Mouse (Mus musculus): ENCODE measurements at regions not wholly inside any gene's neighbourhood (a gene's known extent, or its start where the extent isn't known, plus 50 kb on each side); places are given as distances from the start of the nearest gene placed in this dataset.
A peak's percentile ranks its signal among the peaks of the same experiment; 100 is the strongest.

GRCm38 (mm10) chr12:16131028-16131739 is 314.5 kb upstream of the Trib2 start:
- no peak for TF ChIP-seq GATA4 (IDR thresholded peaks at IDR 0.05; ENCODE audit: insufficient replicate concordance, low read length)

GRCm38 (mm10) chr12:16130605-16131004 is 313.9 kb upstream of the Trib2 start:
- no peak for TF ChIP-seq GATA4 (IDR thresholded peaks at IDR 0.05; ENCODE audit: insufficient replicate concordance, low read length)

GRCm38 (mm10) chr12:16129923-16130322 is 313.2 kb upstream of the Trib2 start:
- no peak for TF ChIP-seq GATA4 (IDR thresholded peaks at IDR 0.05; ENCODE audit: insufficient replicate concordance, low read length)

- TF ChIP-seq GATA4 (IDR thresholded peaks at IDR 0.05; ENCODE audit: insufficient replicate concordance, low read length) = no peak
Observed at GRCm38 (mm10) chr12:16129243-16129642, 312.5 kb upstream of the Trib2 start.

GRCm38 (mm10) chr12:16124906-16125305 is 308.2 kb upstream of the Trib2 start:
- TF ChIP-seq GATA4 (IDR thresholded peaks at IDR 0.05; ENCODE audit: insufficient replicate concordance, low read length) = no peak

- TF ChIP-seq GATA4 (IDR thresholded peaks at IDR 0.05; ENCODE audit: insufficient replicate concordance, low read length) = no peak
Observed at GRCm38 (mm10) chr12:16122353-16123127, 305.8 kb upstream of the Trib2 start.

GRCm38 (mm10) chr12:16121787-16122186 is 305.1 kb upstream of the Trib2 start:
- TF ChIP-seq GATA4 (IDR thresholded peaks at IDR 0.05; ENCODE audit: insufficient replicate concordance, low read length) = peak; percentile 50; the same call in 1 of the 2 replicates

GRCm38 (mm10) chr12:16118710-16119109 is 302.0 kb upstream of the Trib2 start:
- no peak for TF ChIP-seq GATA4 (IDR thresholded peaks at IDR 0.05; ENCODE audit: insufficient replicate concordance, low read length)

- no peak for TF ChIP-seq GATA4 (IDR thresholded peaks at IDR 0.05; ENCODE audit: insufficient replicate concordance, low read length)
Observed at GRCm38 (mm10) chr12:16106946-16107345, 290.2 kb upstream of the Trib2 start.

GRCm38 (mm10) chr12:16098840-16099239 is 282.1 kb upstream of the Trib2 start:
- no peak for TF ChIP-seq GATA4 (IDR thresholded peaks at IDR 0.05; ENCODE audit: insufficient replicate concordance, low read length)

- no peak for TF ChIP-seq GATA4 (IDR thresholded peaks at IDR 0.05; ENCODE audit: insufficient replicate concordance, low read length)
Observed at GRCm38 (mm10) chr12:16092643-16093042, 275.9 kb upstream of the Trib2 start.

- no peak for TF ChIP-seq GATA4 (IDR thresholded peaks at IDR 0.05; ENCODE audit: insufficient replicate concordance, low read length)
Observed at GRCm38 (mm10) chr12:16091336-16091735, 274.6 kb upstream of the Trib2 start.

- no peak for TF ChIP-seq GATA4 (IDR thresholded peaks at IDR 0.05; ENCODE audit: insufficient replicate concordance, low read length)
Observed at GRCm38 (mm10) chr12:16083176-16083575, 266.5 kb upstream of the Trib2 start.

- TF ChIP-seq GATA4 (IDR thresholded peaks at IDR 0.05; ENCODE audit: insufficient replicate concordance, low read length) = no peak
Observed at GRCm38 (mm10) chr12:16077215-16077614, 260.5 kb upstream of the Trib2 start.

GRCm38 (mm10) chr12:16075962-16076361 is 259.2 kb upstream of the Trib2 start:
- no peak for TF ChIP-seq GATA4 (IDR thresholded peaks at IDR 0.05; ENCODE audit: insufficient replicate concordance, low read length)

- TF ChIP-seq GATA4 (IDR thresholded peaks at IDR 0.05; ENCODE audit: insufficient replicate concordance, low read length) = no peak
Observed at GRCm38 (mm10) chr12:16068940-16069339, 252.2 kb upstream of the Trib2 start.

Data from liver, adult (tissue).